Mouse (Mus musculus): ENCODE measurements around the gene Gm13691.
"Not testable (repeated sequence)": the region's sequence is repeated elsewhere in the genome, so short reads cannot be mapped to it uniquely, and the experiment has no call there.

Gm13691 gene

DNA sequence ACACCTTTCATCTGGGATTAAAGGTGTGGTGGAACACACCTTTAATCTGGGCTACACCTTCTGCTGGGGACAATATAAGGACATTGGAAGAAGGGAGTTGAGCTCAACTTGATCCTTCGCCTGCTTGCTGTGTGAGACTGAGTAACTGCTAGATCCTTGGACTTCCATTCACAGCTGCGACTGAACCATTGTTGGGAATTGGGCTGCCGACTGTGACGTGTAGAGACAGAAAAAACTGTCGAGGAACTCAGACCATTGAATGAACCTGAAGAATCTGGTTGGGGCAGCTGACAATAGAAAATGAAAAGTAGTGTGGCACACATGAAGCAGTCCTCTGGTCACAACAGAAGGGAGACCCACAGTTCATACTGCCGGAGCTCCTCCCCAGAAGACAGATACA lies at the start of gene Gm13691:
Gene Gm13691, plus strand, starts transcription at position 301 of the 400 bp plus-strand sequence.
- DNase-seq: not testable (repeated sequence)

DNA sequence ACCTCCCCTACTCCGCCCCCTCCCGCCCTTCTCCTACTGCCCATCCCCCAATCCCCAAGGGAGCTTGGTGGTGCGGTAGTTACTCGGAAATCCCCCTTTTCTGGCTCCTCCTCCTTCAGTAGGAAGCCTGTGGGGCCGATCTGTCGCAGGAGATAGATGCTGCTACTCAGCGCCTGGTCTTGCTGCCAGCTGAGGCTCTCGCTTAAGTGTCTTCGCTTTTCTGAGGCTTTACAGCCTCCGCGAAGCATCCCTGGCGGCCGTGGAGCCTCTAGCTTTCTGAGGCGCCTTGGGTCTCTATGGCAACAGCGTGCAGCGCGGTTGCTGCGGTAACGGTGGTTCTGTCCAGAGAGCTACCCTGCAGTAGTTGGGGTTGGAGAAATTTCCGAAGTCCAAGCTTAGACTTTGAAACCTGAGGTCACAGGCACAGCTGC lies 49.4 kb upstream of the Gm13691 start, which contains the start of gene Zswim2:
Gene Zswim2, minus strand, starts transcription at position 298 of the 431 bp plus-strand sequence.
- peak in 1 of 2 experiments; percentile 5 for DNase-seq

DNA sequence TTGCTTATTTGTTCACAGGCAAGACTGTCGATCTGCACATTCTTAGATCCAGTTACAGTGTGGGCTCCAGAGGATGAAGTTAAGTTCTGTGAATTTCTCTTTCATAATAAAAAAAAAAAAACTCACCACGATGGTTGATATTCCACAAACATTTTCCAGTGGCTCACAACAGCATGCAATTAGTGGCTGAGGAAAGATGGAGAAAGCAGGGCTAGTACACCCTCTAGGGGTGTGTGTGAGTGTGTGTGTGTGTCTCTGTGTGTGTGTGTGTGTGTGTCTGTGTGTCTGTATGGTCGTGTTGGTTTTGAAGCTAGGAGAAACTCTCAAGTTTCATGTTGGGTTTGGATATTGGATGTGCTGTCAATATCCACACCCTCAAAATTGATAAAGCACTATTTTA lies 49.0 kb upstream of the Gm13691 start:
- DNase-seq: no peak

DNA sequence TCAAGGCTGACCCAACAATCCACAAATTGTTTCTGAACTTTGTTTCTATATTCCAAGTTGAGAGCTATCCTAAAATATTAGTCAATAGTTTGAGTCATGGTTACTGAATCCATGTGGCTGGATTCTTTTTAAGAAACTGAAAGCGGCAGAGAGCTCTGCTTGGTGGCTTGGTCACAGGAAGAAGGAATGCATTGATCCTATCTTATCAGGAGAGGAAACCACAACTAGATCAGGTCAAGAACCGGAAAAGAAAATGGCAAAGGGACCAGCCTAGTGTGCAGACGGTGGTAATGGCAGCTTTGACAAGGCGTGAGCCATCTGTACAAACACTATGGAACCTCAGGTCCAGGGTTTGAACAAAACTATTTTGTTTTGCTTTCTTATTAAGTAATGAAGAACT lies 48.6 kb upstream of the Gm13691 start:
- DNase-seq: no peak

DNA sequence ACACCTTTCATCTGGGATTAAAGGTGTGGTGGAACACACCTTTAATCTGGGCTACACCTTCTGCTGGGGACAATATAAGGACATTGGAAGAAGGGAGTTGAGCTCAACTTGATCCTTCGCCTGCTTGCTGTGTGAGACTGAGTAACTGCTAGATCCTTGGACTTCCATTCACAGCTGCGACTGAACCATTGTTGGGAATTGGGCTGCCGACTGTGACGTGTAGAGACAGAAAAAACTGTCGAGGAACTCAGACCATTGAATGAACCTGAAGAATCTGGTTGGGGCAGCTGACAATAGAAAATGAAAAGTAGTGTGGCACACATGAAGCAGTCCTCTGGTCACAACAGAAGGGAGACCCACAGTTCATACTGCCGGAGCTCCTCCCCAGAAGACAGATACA lies 35.0 kb upstream of the Gm13691 start, which contains the start of gene Gm13698:
Gene Gm13698, plus strand, starts transcription at position 301 of the 400 bp plus-strand sequence.
- not testable (repeated sequence) for DNase-seq

DNA sequence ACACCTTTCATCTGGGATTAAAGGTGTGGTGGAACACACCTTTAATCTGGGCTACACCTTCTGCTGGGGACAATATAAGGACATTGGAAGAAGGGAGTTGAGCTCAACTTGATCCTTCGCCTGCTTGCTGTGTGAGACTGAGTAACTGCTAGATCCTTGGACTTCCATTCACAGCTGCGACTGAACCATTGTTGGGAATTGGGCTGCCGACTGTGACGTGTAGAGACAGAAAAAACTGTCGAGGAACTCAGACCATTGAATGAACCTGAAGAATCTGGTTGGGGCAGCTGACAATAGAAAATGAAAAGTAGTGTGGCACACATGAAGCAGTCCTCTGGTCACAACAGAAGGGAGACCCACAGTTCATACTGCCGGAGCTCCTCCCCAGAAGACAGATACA lies 29.1 kb upstream of the Gm13691 start, which contains the start of gene Gm13693:
Gene Gm13693, plus strand, starts transcription at position 301 of the 400 bp plus-strand sequence.
- DNase-seq: not testable (repeated sequence)

DNA sequence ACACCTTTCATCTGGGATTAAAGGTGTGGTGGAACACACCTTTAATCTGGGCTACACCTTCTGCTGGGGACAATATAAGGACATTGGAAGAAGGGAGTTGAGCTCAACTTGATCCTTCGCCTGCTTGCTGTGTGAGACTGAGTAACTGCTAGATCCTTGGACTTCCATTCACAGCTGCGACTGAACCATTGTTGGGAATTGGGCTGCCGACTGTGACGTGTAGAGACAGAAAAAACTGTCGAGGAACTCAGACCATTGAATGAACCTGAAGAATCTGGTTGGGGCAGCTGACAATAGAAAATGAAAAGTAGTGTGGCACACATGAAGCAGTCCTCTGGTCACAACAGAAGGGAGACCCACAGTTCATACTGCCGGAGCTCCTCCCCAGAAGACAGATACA lies 23.3 kb upstream of the Gm13691 start, which contains the start of gene Gm13695:
Gene Gm13695, plus strand, starts transcription at position 301 of the 400 bp plus-strand sequence.
- DNase-seq: not testable (repeated sequence)

DNA sequence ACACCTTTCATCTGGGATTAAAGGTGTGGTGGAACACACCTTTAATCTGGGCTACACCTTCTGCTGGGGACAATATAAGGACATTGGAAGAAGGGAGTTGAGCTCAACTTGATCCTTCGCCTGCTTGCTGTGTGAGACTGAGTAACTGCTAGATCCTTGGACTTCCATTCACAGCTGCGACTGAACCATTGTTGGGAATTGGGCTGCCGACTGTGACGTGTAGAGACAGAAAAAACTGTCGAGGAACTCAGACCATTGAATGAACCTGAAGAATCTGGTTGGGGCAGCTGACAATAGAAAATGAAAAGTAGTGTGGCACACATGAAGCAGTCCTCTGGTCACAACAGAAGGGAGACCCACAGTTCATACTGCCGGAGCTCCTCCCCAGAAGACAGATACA lies 17.5 kb upstream of the Gm13691 start, which contains the start of gene Gm13696:
Gene Gm13696, plus strand, starts transcription at position 301 of the 400 bp plus-strand sequence.
- DNase-seq: not testable (repeated sequence)

DNA sequence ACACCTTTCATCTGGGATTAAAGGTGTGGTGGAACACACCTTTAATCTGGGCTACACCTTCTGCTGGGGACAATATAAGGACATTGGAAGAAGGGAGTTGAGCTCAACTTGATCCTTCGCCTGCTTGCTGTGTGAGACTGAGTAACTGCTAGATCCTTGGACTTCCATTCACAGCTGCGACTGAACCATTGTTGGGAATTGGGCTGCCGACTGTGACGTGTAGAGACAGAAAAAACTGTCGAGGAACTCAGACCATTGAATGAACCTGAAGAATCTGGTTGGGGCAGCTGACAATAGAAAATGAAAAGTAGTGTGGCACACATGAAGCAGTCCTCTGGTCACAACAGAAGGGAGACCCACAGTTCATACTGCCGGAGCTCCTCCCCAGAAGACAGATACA lies 11.7 kb upstream of the Gm13691 start, which contains the start of gene Gm13694:
Gene Gm13694, plus strand, starts transcription at position 301 of the 400 bp plus-strand sequence.
- DNase-seq: not testable (repeated sequence)

DNA sequence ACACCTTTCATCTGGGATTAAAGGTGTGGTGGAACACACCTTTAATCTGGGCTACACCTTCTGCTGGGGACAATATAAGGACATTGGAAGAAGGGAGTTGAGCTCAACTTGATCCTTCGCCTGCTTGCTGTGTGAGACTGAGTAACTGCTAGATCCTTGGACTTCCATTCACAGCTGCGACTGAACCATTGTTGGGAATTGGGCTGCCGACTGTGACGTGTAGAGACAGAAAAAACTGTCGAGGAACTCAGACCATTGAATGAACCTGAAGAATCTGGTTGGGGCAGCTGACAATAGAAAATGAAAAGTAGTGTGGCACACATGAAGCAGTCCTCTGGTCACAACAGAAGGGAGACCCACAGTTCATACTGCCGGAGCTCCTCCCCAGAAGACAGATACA lies 5.9 kb upstream of the Gm13691 start, which contains the start of gene Gm13697:
Gene Gm13697, plus strand, starts transcription at position 301 of the 400 bp plus-strand sequence.
- not testable (repeated sequence) for DNase-seq

DNA sequence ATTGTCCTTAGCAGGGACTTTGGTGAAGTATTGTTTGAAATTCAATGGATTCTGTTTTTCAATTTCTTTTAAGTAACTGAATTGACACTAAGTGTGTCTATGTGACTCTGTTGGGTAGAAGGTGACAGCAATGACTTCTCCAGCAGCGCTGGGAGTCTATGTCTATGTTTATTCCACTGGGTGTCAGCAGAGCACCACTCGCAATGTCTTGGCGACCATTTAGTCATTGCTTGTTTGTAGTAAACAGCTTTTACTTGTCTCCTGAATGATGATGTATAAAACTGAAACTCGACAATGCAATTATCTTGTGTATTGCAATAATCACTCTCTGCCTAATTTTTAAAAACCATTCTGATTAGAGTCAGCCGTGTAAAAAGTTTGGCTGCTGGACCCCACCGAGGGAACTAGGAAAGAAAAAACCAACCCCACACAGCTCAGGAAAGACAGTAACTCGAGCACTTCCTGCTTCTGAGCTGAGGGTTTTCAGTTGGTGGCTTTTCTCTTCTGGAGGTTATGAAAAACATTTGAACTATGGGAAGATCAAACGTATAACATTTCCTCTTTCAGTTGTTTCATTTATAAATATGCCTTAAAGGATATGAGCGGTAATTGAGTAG lies 3.4 kb downstream of the Gm13691 start:
- not testable (repeated sequence) for DNase-seq

DNA sequence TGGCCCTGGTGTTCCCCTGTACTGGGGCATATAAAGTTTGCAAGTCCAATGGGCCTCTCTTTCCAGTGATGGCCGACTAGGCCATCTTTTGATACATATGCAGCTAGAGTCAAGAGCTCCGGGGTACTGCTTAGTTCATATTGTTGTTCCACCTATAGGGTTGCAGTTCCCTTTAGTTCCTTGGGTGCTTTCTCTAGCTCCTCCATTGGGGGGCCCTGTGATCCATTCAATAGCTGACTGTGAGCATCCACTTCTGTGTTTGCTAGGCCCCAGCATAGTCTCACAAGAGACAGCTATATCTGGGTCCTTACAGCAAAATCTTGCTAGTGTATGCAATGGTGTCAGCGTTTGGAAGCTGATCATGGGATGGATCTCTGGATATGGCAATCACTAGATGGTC lies 4.2 kb downstream of the Gm13691 start:
- not testable (repeated sequence) for DNase-seq

DNA sequence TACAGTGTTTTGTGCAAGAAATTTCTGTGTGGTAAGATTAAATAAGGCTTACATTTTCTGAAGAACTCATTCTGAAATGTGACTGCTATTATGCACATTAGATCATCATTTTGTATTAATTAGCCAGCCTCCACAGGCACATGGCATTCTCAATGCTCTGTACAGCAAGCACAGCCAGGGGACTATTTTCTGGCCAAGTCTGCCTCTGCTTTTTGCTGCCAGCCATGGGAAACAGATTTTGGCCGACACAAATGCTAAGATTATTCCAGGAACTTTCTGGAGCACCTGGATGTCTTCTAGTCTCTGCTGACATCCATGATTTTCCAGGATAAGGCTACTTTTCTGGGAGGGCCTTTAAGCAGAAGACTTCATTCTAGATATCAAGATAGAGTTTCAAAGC lies 18.6 kb downstream of the Gm13691 start:
- no peak for DNase-seq

DNA sequence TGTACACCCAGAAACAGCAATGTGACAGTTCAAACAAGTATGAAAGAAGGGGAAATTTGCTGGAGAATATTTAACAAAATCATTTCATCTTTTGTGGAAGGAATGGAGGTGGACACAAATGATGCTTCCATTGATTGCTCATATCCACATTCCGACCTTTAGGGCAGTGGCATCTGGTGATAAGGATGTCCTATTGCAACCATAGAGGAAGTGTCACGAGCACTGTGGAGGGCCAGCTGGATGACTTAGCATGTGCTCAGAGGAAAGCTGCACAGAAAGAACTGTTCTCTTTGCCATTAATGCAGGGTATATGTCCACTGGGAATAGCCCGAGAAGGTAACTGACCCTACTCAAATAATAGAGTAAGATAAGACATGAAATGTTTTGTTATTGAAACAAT lies 19.5 kb downstream of the Gm13691 start:
- DNase-seq: no peak

DNA sequence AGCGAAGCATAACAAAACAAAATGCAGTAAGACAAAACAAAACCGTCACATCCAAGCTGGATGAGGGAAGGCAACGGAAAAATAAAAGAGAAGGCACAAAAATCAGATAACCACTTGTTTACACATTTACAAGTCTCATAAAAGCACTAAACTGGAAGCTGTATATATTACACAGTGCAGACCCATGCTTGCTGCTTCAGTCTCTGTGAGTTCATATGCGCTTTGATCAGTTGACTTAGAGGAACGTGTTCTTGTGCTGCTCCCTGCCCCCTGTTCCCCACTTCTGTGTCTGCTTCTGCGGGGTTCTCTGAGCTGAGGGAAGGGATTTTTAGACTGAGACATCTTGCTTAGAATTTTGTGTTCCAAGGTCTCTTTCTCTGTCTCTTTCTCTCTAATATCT lies 24.2 kb downstream of the Gm13691 start:
- no peak for DNase-seq

DNA sequence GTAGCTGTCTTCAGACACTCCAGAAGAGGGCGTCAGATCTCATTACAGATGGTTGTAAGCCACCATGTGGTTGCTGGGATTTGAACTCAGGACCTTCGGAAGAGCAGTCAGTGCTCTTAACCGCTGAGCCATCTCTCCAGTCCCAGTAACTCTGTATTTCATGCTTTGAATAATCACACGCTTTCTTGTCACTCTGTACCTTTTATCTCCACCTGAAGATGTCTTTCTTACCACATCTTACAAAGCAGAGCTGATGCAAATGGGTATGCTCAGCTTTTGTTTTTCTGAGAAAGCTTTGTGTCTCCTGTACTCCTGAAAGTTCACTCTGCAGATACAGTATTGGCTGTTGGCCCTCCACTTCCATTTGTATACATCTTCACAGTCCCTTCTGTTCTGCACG lies 25.9 kb downstream of the Gm13691 start:
- not testable (repeated sequence) for DNase-seq

DNA sequence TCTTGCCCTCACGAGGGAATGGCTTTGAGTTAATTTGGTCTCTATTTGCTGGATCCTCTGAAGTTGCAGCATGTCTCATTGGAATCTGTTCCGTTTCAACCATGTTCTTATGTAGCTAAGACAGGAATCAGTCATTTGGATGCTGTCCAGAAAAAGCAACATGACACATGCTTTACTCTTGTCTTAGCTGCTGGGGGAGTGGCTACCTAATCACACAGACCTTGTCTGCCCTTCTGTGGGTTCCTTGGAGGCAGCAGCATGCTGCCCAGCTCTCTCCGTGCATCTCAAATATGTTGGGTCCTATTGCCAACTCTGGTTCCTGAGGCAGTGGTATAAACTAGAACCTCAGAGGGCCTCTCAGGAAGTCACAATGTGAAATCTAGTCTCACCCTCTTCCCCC lies 28.0 kb downstream of the Gm13691 start:
- no peak for DNase-seq

DNA sequence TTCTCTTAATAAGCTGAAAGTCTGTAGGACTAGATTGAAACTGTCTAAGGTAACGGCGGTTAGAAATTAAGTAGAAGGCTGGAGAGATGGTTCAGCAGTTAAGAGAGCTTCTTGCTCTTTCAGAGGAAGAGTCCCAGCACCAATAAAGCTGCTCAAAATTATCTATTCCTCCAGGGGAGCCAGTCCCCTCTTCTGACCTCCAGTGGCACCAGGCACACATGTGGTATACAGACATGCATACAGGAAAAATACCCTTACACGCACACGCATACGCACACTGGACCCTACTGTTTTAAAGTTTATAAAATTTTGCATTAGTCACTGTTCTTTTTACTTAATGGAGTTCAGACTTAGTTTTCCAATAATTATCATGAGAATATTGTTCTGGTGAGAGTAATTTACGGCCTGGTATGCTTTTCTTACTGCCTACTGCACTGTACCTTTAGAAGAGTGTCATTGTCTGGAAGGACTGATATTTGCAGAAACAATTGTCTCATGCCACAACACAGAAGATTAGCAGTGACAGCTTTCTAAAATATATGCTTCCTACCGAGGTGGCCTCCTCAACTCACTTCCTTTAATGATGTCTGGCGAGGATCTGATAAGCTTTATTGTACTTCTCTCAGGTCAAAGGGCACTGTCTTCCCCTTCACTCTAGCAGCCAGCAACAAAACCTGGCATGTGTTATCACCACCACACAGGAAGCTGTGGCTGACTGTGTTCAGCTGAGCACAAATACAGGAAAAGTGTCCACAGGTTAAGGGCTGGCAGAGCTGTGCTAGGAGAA lies 29.4 kb downstream of the Gm13691 start:
- peak; percentile 36 to 49 for DNase-seq

DNA sequence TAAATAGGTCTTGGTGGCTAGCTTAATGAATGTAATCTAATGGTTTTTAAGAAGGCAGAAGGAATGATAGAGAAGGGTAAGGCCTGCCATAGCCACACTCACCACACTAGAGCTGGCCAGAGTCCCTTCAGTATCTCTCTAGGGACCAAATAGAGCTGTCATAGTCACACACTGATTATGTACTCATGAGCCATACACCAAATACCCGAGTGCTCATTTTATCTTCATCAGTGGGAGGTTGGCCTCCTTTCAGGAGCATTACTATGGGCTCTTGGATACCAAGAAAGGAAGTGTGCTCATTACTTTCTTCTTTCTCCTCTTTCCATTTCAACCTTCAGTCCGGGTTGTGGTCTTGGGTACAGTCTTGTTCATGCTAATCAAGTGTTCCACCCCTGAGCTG lies 31.6 kb downstream of the Gm13691 start:
- DNase-seq: no peak

DNA sequence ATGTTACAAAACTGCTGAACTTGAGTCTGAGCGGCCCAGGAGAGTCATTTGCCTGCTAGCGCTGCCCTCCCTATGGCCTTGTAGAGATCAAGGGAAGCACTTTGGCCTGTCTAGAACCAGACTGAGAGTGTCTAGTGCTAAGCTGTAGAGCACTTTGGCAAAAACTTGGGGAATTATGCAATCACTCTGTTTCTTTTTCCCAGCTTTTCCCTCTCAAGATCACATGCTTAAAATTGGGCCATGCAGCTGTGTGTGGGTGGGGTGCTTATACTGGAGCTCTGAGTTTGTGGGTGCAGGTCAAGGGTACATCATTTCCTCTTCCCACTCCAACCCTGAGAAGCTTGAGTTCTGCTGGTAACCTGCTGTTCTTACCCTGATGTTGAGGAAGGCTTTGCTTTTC lies 32.6 kb downstream of the Gm13691 start:
- DNase-seq: peak; percentile 46 to 56

DNA sequence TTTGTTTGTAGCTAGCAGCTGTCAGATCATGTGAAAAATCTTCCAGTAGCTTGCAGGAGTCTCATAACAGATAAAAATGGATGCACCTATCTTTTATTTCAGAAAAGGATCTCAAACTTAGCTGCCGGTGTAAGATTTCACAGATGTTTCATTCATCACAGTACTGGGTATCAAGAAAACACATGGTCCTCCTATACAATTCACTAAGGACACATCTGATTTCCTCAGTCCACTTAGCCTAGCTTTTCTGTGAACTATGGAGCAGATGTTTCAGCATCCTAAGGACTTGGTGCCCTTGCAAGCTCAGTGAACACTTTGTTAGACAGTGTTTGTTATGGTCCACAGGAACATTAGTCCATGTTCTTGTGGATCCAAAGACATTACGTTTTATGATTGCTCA lies 33.0 kb downstream of the Gm13691 start:
- DNase-seq: no peak

DNA sequence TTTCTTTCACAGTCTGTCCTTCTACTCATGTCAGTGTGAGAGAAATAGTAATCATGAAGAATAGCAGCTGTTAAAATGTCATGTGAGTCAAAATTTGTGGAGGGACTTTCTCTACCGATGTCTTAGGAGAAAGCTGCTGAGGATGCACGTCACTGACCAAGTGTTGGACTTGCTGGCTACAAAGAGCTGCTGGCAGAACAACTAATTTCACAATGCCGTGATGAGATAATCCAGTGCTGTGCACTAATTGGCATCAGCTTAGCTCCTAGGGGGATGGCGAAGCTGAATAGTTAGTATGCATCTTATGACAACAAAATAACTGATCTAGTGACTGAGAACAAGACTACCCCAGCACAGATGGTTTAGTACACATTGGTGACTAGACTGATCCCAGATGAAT lies 34.9 kb downstream of the Gm13691 start:
- peak; percentile 35 to 53 for DNase-seq

DNA sequence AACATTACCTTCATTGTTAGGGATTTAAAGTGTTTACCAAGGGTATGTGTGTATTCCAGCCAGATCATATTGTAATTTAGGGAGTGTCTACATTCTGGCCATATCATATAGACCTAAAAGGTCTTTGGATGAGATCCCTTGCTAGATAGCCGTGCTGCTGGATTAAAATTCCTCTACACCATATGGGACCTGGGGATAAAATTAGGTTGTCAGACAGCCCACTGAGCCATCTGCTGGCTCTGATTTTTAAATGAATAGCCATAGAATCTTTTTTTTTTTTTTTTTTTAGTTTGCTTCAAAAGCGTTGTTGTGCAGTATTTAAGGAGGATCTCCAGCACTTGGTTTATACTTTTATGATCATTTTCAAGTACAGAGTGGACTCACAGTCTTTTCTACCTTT lies 42.2 kb downstream of the Gm13691 start:
- no peak for DNase-seq

DNA sequence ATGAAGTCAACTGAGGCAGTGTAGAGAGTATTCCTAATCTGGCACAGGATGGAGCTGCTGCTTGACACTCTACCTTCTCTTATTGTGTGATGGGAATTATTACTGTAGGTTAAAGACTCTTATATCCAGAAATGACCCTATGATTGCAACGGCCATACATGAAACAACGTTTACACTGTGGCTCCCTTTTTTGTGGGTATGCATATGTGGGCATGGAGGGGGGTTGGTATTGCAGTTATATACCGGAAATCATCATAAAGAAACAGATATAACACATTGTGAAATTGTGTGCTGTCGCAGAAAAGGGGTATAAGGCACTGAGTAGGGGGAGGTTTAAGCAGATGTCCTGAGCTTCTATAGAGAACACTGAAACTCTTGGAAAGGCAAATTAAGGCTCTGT lies 45.6 kb downstream of the Gm13691 start:
- no peak for DNase-seq

Measured in lung, adult 18-20 months (tissue).